Mouse (Mus musculus) hindbrain, embryonic 13.5 days (tissue): Measurements from ENCODE around the gene Upf3b. TPM values are rescaled to one million over a fixed set of nuclear protein-coding genes. Genes with fewer than 3 reads are reported as not detected.
"Not testable (repeated sequence)": the region's sequence is repeated elsewhere in the genome, so short reads cannot be mapped to it uniquely, and the experiment has no call there.

ENCODE experiments used
- ATAC-seq: fragments of 200-750 bp; cut with Nextera tagmentation; 2 replicates; pipeline ENCODE4 v1.8.0; 2017; ENCODE audit warnings: moderate TSS enrichment; ENCODE audit not compliant: low FRiP score
- H3K27ac ChIP-seq: fragments of 300-500 bp; sonication (generic); 2 replicates; pipeline ENCODE4 v1.5.1; 2015; ENCODE audit warnings: inconsistent platforms, mild to moderate bottlenecking, moderate library complexity
- H3K27me3 ChIP-seq: fragments of 300-500 bp; sonication (generic); 2 replicates; pipeline ENCODE4 v1.6.1; 2015; ENCODE audit warnings: mild to moderate bottlenecking, inconsistent platforms
- H3K36me3 ChIP-seq: fragments of 300-500 bp; sonication (generic); 2 replicates; pipeline ENCODE4 v1.6.1; 2015; ENCODE audit warnings: mild to moderate bottlenecking, inconsistent platforms
- H3K4me1 ChIP-seq: fragments of 300-500 bp; sonication (generic); replicated peaks from 2 replicates; pipeline ENCODE4 v1.6.1; 2015; ENCODE audit warnings: inconsistent platforms
- H3K4me2 ChIP-seq: fragments of 300-500 bp; sonication (generic); 2 replicates; pipeline ENCODE4 v1.6.1; 2015; ENCODE audit warnings: inconsistent platforms, mild to moderate bottlenecking, moderate library complexity
- H3K4me3 ChIP-seq: fragments of 300-500 bp; sonication (generic); 2 replicates; pipeline ENCODE4 v1.5.1; 2015; ENCODE audit warnings: mild to moderate bottlenecking, inconsistent platforms
- H3K9ac ChIP-seq: fragments of 300-500 bp; sonication (generic); 2 replicates; pipeline ENCODE4 v1.6.1; 2015; ENCODE audit warnings: mild to moderate bottlenecking, inconsistent platforms
- H3K9me3 ChIP-seq: fragments of 300-500 bp; sonication (generic); 2 replicates; pipeline ENCODE4 v1.6.1; 2016; ENCODE audit warnings: inconsistent platforms
- WGBS: fragments of 180-500 bp; shearing (Covaris S2); methylation state at CpG from one replicate; pipeline ENCODE4 v1.1.7; 2015; 5-methylcytosine and 5-hydroxymethylcytosine counted together
- polyA plus RNA-seq: library from polyadenylated mRNA; unstranded; fragments of >200 nt; fragmentation: Nextera tagmentation; extraction: Ambion mirVana; gene quantifications from 2 replicates; pipeline ENCODE4 v1.2.1, GENCODE M21; 2015

The Upf3b gene
- polyA plus RNA-seq, 1 experiment from 2014 or later: 33.6 TPM

DNA sequence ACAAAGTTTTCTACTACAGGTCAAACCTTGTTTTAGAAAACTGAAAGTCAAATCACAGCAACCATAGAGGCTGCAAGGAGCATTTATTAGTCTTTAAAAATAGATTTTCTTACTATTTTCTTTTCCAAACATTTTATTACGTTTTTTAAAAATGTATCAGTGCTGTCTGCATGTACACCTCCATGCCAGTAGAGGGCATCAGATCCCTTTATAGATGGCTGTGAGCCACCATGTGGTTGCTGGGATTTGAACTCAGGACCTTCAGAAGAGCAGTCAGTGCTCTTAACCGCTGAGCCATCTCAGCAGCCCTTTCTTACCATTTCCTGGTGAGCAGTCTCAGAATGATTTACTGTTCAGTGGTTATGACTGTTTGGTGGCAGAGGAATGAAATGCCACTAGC is 6.3 kb downstream of the Upf3b start:
- no peak overlapping the region for H3K4me2 ChIP-seq
- H3K4me1 ChIP-seq: no peaks in the 10 kb centered on the region
- peaks cover 8% of the 10 kb centered on the region for H3K36me3 ChIP-seq
- no peak overlapping the region for H3K4me3 ChIP-seq
- no peak for ATAC-seq
- H3K27ac ChIP-seq: no peak overlapping the region
- no peaks in the 10 kb centered on the region for H3K27me3 ChIP-seq
- 83% methylated on average over 2 of the region's 2 CpGs for WGBS
- no peaks in the 10 kb centered on the region for H3K9me3 ChIP-seq
- no peak overlapping the region for H3K9ac ChIP-seq

DNA sequence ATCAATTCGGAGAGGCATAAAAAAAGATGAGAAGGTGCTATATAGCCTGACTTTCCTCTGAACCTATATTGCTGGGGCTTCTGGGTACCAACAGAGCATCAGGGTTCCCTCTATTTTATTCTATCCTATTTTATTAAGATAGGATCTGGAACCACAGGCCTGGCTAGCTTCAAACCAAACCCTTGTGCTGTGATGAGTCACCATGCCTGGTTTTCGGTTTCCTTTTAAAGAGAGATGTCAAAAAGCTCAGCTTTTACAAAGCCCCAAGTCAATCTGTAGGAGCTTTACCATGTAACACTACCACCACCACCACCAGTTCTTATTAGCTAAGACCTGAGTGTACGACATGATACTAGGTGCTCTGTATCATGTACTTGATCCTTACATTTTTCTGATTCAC is 11.4 kb downstream of the Upf3b start:
- no peak overlapping the region for H3K4me2 ChIP-seq
- no peak overlapping the region for H3K9ac ChIP-seq
- no peak overlapping the region for H3K4me3 ChIP-seq
- peaks cover 20% of the 10 kb centered on the region for H3K36me3 ChIP-seq
- no peaks in the 10 kb centered on the region for H3K4me1 ChIP-seq
- H3K27me3 ChIP-seq: no peaks in the 10 kb centered on the region
- H3K27ac ChIP-seq: no peak overlapping the region
- H3K9me3 ChIP-seq: no peaks in the 10 kb centered on the region
- WGBS: 92% methylated on average over 3 of the region's 3 CpGs
- ATAC-seq: no peak

DNA sequence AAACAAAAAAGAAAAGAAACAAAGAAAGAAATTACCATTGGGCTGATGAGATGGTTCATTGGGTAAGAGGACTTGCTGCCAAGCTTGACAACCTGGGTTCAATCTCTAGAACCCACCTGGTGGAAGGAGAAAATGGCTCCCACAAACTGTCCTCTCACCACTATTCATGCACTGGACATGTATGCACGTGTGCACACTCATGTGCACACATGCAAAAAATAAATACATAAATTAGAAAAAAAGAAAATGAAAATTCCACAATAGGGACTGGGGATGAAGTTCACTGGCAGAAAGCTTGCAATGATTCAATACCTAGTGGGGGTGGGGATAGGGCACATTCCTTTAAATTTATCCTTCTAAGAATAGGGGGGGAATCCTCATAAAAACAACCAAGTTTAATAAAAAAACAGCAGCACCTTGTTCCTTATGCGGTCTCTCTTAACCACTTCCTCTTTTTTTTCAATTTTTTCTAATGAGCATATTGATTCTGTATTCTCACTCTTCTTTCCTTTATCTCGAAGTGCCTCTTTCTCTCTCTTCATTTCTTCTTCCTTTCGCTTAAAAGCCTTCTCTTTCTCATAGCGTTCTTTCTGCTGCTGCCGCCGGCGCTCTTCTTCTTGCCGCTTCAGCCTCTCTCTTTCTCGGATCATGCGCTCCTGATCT is 14.9 kb downstream of the Upf3b start:
- ATAC-seq: no peak
- H3K27me3 ChIP-seq: no peaks in the 10 kb centered on the region
- no peaks in the 10 kb centered on the region for H3K9me3 ChIP-seq
- WGBS: 94% methylated on average over 11 of the region's 11 CpGs
- H3K36me3 ChIP-seq: peaks cover 20% of the 10 kb centered on the region
- no peak overlapping the region for H3K9ac ChIP-seq
- no peak overlapping the region for H3K27ac ChIP-seq
- H3K4me2 ChIP-seq: no peak overlapping the region
- no peaks in the 10 kb centered on the region for H3K4me1 ChIP-seq
- H3K4me3 ChIP-seq: no peak overlapping the region

DNA sequence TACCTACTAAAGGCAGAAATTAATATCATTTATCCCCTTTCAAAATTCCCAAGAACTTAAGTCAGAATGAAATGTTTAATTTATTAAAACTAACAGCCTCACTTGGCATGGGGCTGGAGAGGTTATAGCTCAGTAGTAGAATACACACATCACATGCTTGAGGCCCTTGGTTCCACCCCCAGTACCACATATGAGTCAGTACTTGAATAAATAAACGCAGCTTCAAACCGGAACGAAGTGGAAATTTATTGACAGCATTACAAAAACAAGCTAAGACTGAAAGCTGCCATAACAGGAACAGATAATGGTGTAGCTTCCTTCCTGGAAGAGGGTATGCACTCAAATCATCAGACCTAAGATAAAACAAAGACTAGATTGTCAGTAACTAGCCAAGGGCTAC is 18.7 kb downstream of the Upf3b start:
- no peak for ATAC-seq
- Histone ChIP-seq H3K27ac (no peak overlapping the region), H3K9ac (no peak overlapping the region), H3K4me2 (no peak overlapping the region), H3K9me3 (no peaks in the 10 kb centered on the region), H3K4me3 (no peak overlapping the region), H3K36me3 (peaks cover 4% of the 10 kb centered on the region; the same call in 1 of the 2 replicates), H3K27me3 (no peaks in the 10 kb centered on the region), H3K4me1 (no peaks in the 10 kb centered on the region)
- WGBS: 88% methylated on average over 3 of the region's 3 CpGs

DNA sequence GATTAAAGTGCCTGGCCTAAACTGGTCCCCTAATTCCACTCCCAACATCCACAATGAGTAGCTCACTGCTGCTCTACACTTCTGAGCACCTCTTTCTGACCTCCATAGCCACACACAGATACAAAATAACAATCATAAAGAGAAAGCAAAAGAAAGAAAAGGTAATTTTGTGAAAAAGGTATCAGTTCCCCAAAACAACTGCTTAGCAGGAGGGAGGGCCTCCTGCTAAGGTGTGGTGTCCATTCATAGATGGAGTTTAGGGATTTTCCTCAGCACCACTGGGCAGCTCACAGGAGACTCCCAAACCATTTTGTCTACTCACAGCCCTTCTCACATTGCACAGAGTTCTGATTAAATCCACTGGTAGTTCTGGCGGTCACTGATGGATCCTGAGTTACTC is 21.3 kb downstream of the Upf3b start:
- no peak overlapping the region for H3K9ac ChIP-seq
- H3K9me3 ChIP-seq: no peaks in the 10 kb centered on the region
- ATAC-seq: no peak
- H3K27me3 ChIP-seq: no peaks in the 10 kb centered on the region
- no peaks in the 10 kb centered on the region for H3K4me1 ChIP-seq
- no peak overlapping the region for H3K27ac ChIP-seq
- WGBS: 88% methylated on average over 1 of the region's 1 CpGs
- no peak overlapping the region for H3K4me3 ChIP-seq
- no peak overlapping the region for H3K4me2 ChIP-seq
- H3K36me3 ChIP-seq: peaks cover 4% of the 10 kb centered on the region; the same call in 1 of the 2 replicates

DNA sequence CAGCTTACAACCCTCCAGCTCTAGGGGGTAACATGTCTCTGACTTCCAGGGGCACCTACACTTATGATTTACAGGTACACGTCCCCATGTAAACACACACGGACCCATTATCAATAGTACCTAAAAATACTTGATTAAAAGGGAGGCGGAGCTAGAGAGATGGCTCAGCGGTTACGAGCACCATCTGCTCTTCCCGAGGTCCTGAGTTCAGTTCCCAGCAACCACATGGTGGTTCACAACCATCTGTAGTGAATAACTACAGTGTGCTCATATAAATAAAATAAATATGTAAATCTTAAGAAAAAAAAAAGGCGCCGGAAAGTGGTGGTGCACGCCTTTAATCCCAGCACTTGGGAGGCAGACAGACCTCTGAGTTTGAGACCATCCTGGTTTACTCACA is 24.5 kb downstream of the Upf3b start:
- no peak for ATAC-seq
- 30% methylated on average over 9 of the region's 9 CpGs for WGBS
- H3K4me3 ChIP-seq: peak overlapping the region; percentile 54
- H3K4me2 ChIP-seq: peak overlapping the region; percentile 47
- H3K36me3 ChIP-seq: peaks cover 11% of the 10 kb centered on the region
- H3K9ac ChIP-seq: 0 out of 2 replicates have a peak overlapping the region, but pooled peaks have one; percentile 13
- no peaks in the 10 kb centered on the region for H3K9me3 ChIP-seq
- H3K27ac ChIP-seq: peak overlapping the region; percentile 92
- no peaks in the 10 kb centered on the region for H3K27me3 ChIP-seq
- H3K4me1 ChIP-seq: peaks cover 10% of the 10 kb centered on the region

DNA sequence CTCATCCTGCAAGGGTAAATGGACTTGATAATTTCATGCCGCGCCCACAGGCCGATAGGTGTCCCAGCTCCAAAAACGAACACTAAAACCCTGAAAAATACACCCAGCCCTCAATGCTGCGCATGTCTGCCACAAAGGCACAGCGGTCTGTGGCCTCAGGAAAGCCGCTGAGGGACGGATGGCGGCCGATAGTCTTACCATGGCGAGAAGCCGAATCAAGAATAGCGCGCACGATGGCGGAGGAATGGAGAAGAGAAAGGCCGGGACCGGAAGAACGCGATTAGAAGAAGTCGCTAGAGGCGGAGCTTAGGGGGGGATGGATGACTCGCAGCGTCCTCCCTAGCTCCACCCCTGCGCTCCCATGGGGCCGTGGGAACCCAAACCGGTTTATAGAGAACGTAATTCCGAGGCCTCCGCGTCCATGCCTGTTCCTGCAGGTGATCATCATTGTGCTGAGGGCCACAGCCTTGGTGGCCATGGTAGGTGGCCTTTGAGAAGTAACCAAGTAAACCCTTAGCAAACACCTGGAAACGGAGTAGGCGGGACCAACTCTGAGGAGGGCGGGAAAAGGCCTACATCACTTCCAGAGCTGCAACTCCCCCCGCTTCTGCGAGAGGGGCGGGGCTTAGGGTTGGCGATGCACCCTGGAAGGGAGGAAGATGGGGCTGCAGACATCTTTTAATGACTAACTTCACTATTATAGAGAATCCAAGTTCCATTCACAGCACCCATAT is 25.0 kb downstream of the Upf3b start, which contains the start of gene Rpl39:
Rpl39 (minus strand) TSS at position 476 of the 734 bp plus-strand sequence.
- Histone ChIP-seq H3K27me3 (no peaks in the 10 kb centered on the region), H3K4me3 (peak within 1 kb of the TSS; percentile 54), H3K36me3 (peaks cover 11% of the 10 kb centered on the region), H3K9ac (peak within 1 kb of the TSS; percentile 81), H3K9me3 (no peaks in the 10 kb centered on the region), H3K27ac (peak within 1 kb of the TSS; percentile 92), H3K4me1 (peaks cover 10% of the 10 kb centered on the region), H3K4me2 (peak within 1 kb of the TSS; percentile 80)
- 10% methylated on average over 38 of the region's 38 CpGs for WGBS
- ATAC-seq: peak; percentile 95

DNA sequence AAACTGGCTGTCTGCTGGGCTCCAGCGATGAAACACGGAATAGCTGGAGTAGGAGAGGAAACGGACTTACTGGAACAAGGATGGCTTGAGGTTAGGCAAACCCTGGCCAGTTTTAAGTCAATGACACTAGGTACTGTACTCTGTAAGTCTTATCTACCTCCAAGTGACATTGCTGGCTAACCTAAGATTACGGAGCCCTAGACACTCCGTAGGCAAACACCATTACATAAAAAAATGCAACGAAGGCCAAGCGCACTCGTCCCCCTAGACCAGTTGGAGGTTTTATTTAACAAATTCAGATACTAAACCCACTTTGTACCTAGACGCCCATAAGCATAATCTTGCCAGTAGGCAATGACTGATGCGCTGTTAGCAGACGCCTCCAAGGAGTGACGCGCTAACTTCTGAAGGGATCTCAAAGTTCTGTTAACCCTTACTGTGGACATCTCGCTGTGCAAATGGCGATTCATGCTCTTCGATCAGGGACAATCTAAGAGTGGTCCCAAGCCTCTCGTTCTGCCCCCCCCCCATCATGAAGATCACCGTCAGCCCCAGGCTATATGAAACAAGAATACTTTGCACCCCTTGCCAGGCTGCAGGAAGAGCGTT is 25.7 kb downstream of the Upf3b start:
- peak overlapping the region; percentile 92 for H3K27ac ChIP-seq
- H3K4me2 ChIP-seq: peak overlapping the region; percentile 80
- ATAC-seq: peak; percentile 47; the same call in 1 of the 2 replicates
- H3K4me1 ChIP-seq: peaks cover 10% of the 10 kb centered on the region
- peak overlapping the region; percentile 81 for H3K9ac ChIP-seq
- H3K9me3 ChIP-seq: no peaks in the 10 kb centered on the region
- 16% methylated on average over 19 of the region's 19 CpGs for WGBS
- no peaks in the 10 kb centered on the region for H3K27me3 ChIP-seq
- peaks cover 11% of the 10 kb centered on the region for H3K36me3 ChIP-seq
- H3K4me3 ChIP-seq: peak overlapping the region; percentile 54

DNA sequence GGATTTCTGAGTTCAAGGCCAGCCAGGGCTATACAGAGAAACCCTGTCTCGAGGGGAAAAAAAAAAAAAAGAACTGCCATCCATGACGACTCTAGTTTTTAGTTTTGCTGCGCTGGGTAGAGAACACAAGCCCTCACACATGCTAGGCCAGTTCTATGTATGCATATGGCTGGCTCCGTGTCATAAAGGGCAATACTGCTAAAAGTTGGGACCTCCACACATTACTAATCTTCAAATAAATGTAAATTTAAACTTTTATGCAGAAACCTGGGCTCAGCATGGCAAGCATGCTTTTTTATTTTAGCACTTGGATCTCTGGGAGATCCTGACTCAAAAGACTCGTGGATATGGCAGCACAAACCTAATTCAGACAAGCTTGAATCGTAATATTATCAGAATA is 28.9 kb downstream of the Upf3b start:
- H3K4me1 ChIP-seq: peaks cover 10% of the 10 kb centered on the region
- H3K36me3 ChIP-seq: peaks cover 11% of the 10 kb centered on the region
- 50% methylated on average over 6 of the region's 6 CpGs for WGBS
- no peaks in the 10 kb centered on the region for H3K9me3 ChIP-seq
- no peak overlapping the region for H3K4me3 ChIP-seq
- ATAC-seq: no peak
- no peak overlapping the region for H3K9ac ChIP-seq
- H3K4me2 ChIP-seq: no peak overlapping the region
- H3K27me3 ChIP-seq: no peaks in the 10 kb centered on the region
- H3K27ac ChIP-seq: no peak overlapping the region

DNA sequence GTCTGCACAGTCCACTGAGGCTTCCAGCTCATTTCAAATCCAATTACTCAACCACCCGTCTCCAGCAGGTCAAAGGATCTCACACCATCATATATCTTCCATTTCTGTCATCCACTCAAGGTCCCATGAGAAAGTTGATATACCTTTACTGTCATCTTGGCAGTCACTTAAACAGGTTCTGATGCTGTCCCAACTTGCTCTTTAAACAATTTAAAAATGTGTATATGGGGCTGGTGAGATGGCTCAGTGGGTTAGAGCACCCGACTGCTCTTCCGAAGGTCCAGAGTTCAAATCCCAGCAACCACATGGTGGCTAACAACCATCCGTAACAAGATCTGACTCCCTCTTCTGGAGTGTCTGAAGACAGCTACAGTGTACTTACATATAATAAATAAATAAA is 29.8 kb downstream of the Upf3b start:
- H3K27ac ChIP-seq, H3K9me3 ChIP-seq, H3K9ac ChIP-seq, H3K4me2 ChIP-seq, ATAC-seq, H3K27me3 ChIP-seq, H3K4me3 ChIP-seq: not testable (repeated sequence)
- H3K36me3 ChIP-seq: peaks cover 11% of the 10 kb centered on the region
- WGBS: 73% methylated on average over 4 of the region's 4 CpGs
- peaks cover 10% of the 10 kb centered on the region for H3K4me1 ChIP-seq

DNA sequence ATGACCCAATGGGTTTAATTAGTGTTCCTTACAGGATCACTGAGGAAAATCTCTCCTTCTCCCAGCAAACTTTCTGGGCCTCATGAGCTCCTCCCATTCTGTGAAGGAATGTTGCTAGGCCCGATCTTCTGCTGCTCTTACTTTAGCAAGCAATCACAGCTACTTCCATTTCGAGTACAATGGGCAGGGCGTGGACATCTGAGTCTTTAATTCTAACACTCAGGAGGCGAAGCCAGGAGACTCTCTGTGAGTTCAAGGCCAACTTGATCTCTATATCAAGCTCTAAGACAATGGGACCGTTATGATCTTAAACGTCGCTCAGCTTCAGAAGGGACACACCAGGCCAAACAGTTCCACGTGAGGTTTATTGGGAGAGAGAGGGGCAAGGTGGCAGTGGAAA is 33.5 kb downstream of the Upf3b start:
- no peak overlapping the region for H3K4me2 ChIP-seq
- no peak overlapping the region for H3K4me3 ChIP-seq
- H3K9ac ChIP-seq: no peak overlapping the region
- H3K27ac ChIP-seq: no peak overlapping the region
- 79% methylated on average over 8 of the region's 8 CpGs for WGBS
- H3K9me3 ChIP-seq: no peaks in the 10 kb centered on the region
- no peaks in the 10 kb centered on the region for H3K4me1 ChIP-seq
- ATAC-seq: no peak
- peaks cover 6% of the 10 kb centered on the region for H3K36me3 ChIP-seq
- no peaks in the 10 kb centered on the region for H3K27me3 ChIP-seq

DNA sequence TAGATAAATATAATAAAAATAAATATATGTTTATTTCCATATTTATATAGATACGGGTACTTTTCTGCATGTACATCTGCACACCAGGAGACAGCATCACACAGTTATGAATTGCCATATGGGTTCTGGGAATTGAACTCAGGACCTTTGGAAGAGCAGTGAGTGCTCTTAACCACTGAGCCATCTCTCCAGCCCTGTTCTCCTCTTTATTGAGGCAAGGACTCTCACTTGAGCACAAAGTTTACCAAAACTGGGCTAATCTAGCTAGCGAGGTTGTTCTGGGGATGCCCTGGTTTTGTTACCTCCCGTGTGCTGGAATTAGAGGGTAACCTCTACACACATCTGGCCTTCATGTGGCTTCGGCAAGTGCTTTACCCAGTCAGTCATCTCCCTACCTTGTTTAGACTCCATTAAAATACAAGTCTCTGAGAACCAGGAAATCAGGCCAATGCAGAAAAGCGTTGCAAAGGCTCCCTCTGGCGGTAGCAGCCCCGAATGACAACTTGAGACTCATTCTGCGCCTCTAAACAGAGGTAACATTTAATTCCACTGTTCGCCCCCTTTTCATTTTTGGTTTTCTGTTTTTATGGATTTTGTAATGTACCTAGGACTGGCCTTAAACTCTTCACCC is 35.7 kb downstream of the Upf3b start:
- Histone ChIP-seq H3K4me1 (no peaks in the 10 kb centered on the region), H3K27ac (no peak overlapping the region), H3K4me2 (no peak overlapping the region), H3K36me3 (no peaks in the 10 kb centered on the region), H3K9me3 (no peaks in the 10 kb centered on the region), H3K9ac (no peak overlapping the region), H3K27me3 (no peaks in the 10 kb centered on the region), H3K4me3 (no peak overlapping the region)
- no peak for ATAC-seq
- WGBS: 32% methylated on average over 9 of the region's 9 CpGs
